Mouse (Mus musculus) small intestine, adult 2 months (tissue): Measurements from ENCODE around the gene Nt5c3. TPM values are rescaled to one million over a fixed set of nuclear protein-coding genes. Genes with fewer than 3 reads are reported as not detected.

ENCODE experiments used
- H3K27ac ChIP-seq: fragments of 200-500 bp; 2 replicates; pipeline ENCODE4 v1.5.1; 2012; ENCODE audit warnings: low read depth, low read length, control low read depth, inconsistent platforms; ENCODE audit not compliant: insufficient read depth
- H3K27me3 ChIP-seq: fragments of 200-500 bp; 2 replicates; pipeline ENCODE4 v1.6.1; 2012; ENCODE audit warnings: mild to moderate bottlenecking, moderate library complexity, low read length, inconsistent platforms; ENCODE audit not compliant: control insufficient read depth, insufficient read depth
- H3K36me3 ChIP-seq: fragments of 200-500 bp; 2 replicates; pipeline ENCODE4 v1.6.1; 2012; ENCODE audit warnings: mild to moderate bottlenecking, low read length, control low read depth, inconsistent platforms; ENCODE audit not compliant: control insufficient read depth, insufficient read depth
- H3K4me1 ChIP-seq: fragments of 200-500 bp; 2 replicates; pipeline ENCODE4 v1.6.1; 2012; ENCODE audit warnings: low read length, inconsistent platforms, mixed read lengths; ENCODE audit not compliant: control insufficient read depth, insufficient read depth, insufficient read length
- H3K4me3 ChIP-seq: fragments of 200-500 bp; 2 replicates; pipeline ENCODE4 v1.5.1; 2012; ENCODE audit warnings: low read depth, mild to moderate bottlenecking, control low read depth, inconsistent platforms, low read length, moderate library complexity
- CTCF ChIP-seq: fragments of 200-500 bp; IDR thresholded peaks from 2 replicates; pipeline ENCODE4 v1.5.1; 2012; ENCODE audit warnings: low read depth, mild to moderate bottlenecking, control low read depth, inconsistent platforms, low read length, moderate library complexity, mixed read lengths; ENCODE audit not compliant: insufficient replicate concordance, insufficient read length; ENCODE audit errors: extremely low read depth
- POLR2A ChIP-seq: fragments of 200-500 bp; IDR thresholded peaks from 2 replicates; pipeline ENCODE4 v1.6.1; 2012; ENCODE audit warnings: low read depth, mild to moderate bottlenecking, control low read depth, inconsistent platforms, low read length, moderate library complexity
- WGBS: fragments of 180-500 bp; shearing (Covaris S2); methylation state at CpG from one replicate; pipeline ENCODE4 v1.1.7; 2018; 5-methylcytosine and 5-hydroxymethylcytosine counted together
- polyA plus RNA-seq: library from polyadenylated mRNA; depleted of rRNA; stranded (reverse); fragments of >200 nt; gene quantifications from 2 replicates; pipeline ENCODE4 v1.2.3, GENCODE M21; 2012

The Nt5c3 gene
- polyA plus RNA-seq, 1 experiment = 2.3 TPM

DNA sequence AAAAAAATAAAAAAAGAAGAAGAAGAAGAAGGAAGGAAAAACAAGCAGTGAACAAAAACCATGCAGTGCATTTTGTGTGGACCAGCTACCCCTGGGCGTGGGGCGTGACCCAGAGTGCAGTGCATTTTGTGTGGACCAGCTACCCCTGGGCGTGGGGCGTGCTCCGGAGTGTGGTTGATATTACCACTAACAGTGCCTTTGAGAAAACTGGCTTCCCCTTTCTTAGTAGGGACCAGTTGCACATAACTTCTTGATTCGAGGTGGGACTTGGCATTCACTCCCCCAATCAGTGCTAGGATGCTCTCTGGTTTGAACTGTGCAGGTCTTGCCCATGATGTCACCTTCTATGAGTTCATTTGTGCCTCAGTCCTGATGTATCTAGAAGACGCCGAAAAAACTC is 68.9 kb downstream of the Nt5c3 start:
- Histone ChIP-seq H3K27ac (no peak overlapping the region), H3K4me1 (no peaks in the 10 kb centered on the region), H3K27me3 (no peaks in the 10 kb centered on the region), H3K36me3 (no peaks in the 10 kb centered on the region), H3K4me3 (no peak overlapping the region)
- WGBS = 89% methylated on average over 8 of the region's 8 CpGs
- TF ChIP-seq POLR2A (no peak), CTCF (no peak)

DNA sequence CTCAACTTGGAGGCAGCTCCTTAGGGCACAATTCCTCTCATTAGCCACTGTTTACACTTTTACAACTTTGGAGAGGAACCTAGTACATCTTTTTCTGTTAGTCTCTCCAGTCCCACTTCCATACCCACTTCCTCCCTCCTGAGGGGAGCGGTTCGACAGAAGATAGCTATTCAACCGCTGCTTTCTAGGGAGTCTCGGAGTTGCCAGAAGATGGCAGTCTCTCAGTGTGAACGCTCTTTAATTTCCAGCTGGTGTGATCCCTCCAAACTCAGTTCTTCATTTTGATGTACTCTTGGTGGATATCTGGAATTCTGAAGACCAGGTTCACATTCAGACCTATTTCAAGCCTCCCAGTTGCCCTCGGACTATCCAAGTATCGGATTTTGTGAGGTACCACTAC is 73.4 kb downstream of the Nt5c3 start:
- Histone ChIP-seq H3K36me3 (no peaks in the 10 kb centered on the region), H3K4me1 (no peaks in the 10 kb centered on the region), H3K27me3 (no peaks in the 10 kb centered on the region), H3K4me3 (no peak overlapping the region), H3K27ac (no peak overlapping the region)
- WGBS = 54% methylated on average over 7 of the region's 7 CpGs
- TF ChIP-seq CTCF (peak; percentile 39; the same call in 1 of the 2 replicates), POLR2A (no peak)

DNA sequence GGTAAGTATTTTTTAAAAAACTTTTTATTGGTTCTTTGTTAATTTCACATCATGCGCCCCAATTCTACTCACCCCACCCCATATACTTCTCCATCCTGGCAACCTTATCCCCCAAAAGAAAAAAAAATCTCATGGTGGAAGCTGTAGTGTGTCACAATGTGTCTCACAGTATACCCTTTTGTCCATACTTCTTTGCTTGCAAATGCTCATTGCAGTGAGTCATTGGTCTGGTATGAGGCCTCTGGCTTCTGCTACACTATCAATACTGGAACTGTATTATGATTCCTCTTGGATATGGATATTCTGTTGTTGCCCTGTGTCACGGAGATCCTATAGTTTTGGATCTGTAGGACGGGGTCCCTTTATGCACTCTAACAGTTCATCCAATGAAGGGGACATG is 74.8 kb downstream of the Nt5c3 start:
- H3K36me3 ChIP-seq = no peaks in the 10 kb centered on the region
- no peak for TF ChIP-seq CTCF
- no peak for TF ChIP-seq POLR2A
- no peaks in the 10 kb centered on the region for H3K27me3 ChIP-seq
- H3K27ac ChIP-seq = no peak overlapping the region
- H3K4me1 ChIP-seq = no peaks in the 10 kb centered on the region
- 90% methylated on average over 3 of the region's 3 CpGs for WGBS
- no peak overlapping the region for H3K4me3 ChIP-seq

DNA sequence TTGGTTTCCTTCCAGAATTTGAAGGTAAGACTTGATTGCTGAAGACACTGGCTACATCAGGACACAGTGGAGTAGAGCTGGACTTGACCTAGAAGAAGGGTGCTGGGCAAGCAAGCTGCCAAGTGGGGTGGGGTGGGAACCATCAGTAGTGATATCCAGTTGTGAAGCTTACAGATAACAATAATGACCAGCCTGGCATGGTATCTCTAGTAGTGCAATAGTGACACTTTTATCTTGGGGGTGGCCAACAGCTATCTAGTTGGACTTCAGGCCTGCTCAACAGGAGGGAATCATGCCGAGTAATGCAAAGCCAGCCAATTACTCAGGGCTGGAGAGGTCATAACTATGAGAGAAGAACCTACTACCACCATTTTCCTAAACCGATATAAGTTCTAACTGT is 79.4 kb downstream of the Nt5c3 start:
- no peak overlapping the region for H3K27ac ChIP-seq
- H3K27me3 ChIP-seq = no peaks in the 10 kb centered on the region
- H3K4me1 ChIP-seq = no peaks in the 10 kb centered on the region
- TF ChIP-seq POLR2A = no peak
- TF ChIP-seq CTCF = no peak
- no peaks in the 10 kb centered on the region for H3K36me3 ChIP-seq
- no peak overlapping the region for H3K4me3 ChIP-seq
- WGBS = 73% methylated on average over 2 of the region's 2 CpGs

DNA sequence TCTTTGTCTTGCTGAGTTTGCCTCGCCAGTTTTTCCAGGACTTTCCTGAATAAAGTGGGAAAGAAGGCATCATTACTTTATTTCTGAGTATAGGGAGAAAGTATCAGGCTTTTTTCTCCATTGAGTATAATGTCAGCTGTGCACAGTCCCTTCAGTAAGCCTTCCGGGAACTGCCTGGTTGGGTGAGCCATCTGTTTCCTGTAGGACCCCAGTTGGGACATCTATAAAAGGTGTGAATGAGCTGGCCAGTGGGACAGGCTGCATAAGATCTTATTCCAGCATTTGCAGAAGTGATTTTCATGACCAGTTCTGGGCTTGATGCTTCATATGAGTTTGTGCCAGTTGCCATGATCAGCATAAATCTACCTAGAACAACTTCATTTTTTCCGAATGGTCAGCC is 80.5 kb downstream of the Nt5c3 start:
- WGBS = 92% methylated on average over 3 of the region's 3 CpGs
- no peak overlapping the region for H3K27ac ChIP-seq
- TF ChIP-seq CTCF = no peak
- no peak for TF ChIP-seq POLR2A
- no peaks in the 10 kb centered on the region for H3K27me3 ChIP-seq
- no peak overlapping the region for H3K4me3 ChIP-seq
- no peaks in the 10 kb centered on the region for H3K4me1 ChIP-seq
- no peaks in the 10 kb centered on the region for H3K36me3 ChIP-seq

DNA sequence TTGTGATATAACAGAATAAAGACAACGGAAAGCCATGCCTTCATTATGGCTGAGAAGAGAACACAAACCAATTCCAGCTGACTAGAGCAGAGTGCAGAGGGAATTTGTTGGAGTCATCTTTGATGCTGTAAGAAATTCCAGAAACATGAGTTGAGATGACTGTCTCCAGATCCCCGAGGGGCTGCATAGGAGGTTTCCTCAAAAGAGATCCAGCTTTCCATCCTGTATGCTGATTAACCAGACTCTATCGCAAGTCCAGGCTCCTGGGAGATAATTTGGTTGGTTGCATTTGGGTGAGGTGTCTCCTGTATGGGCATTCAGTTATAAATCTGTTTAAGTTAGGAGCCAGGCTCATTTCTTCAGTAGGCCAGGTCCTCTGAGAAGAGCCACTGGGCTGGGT is 86.1 kb downstream of the Nt5c3 start:
- TF ChIP-seq CTCF = no peak
- TF ChIP-seq POLR2A = no peak
- H3K27ac ChIP-seq = no peak overlapping the region
- no peaks in the 10 kb centered on the region for H3K4me1 ChIP-seq
- 0 out of 2 replicates have a peak, but pooled peaks cover under 1% of the 10 kb centered on the region for H3K27me3 ChIP-seq
- H3K36me3 ChIP-seq = no peaks in the 10 kb centered on the region
- 90% methylated on average over 3 of the region's 3 CpGs for WGBS
- H3K4me3 ChIP-seq = no peak overlapping the region

DNA sequence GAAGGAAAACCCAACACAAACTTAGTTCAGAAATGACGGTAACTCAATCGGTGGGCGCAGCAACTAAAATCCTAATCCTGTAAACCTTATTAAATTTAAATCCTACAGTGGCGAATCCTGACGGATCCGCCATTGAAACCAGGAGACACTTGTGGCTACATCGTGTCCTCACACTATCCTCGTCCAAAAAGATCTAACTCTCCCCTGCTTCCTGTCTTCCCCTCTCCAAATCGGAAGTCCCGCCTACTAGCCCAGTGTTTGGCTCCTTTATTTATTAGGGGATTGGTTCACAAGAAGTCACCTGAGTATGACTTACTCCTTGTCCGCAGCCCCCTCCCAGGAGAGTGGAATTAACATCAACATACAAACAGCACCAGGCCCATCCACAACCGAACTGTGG is 86.6 kb downstream of the Nt5c3 start:
- no peak overlapping the region for H3K4me3 ChIP-seq
- 0 out of 2 replicates have a peak, but pooled peaks cover 4% of the 10 kb centered on the region for H3K27me3 ChIP-seq
- no peaks in the 10 kb centered on the region for H3K4me1 ChIP-seq
- no peak overlapping the region for H3K27ac ChIP-seq
- TF ChIP-seq CTCF (no peak), POLR2A (no peak)
- WGBS = 96% methylated on average over 12 of the region's 12 CpGs
- H3K36me3 ChIP-seq = no peaks in the 10 kb centered on the region
